ENCODE assay signal across 26 mouse cellular contexts in the genomic region with DNA sequence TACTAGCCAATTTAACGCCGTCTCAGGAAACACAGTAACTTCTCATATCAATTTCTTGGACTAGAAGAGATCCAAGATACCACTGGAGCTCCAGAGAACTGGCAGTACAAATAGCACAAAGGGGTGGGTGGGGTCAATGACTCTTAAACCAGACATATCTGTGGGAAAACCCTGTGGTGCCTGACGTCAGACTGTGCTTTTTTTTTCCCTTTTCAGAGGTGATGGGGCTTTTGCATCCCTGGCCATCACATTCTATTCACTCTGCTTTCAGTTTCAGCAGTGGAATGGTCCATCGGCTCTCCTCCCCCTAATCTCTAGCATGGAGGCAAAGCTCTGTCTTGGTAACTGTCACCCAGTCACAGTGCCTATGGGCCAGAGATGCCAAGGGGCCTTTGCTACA.
"Had no signal": no experiment of that assay in that cellular context is flagged by ENCODE, and none has a peak within 500 bp of the region (broad histone marks: within the 10 kb centered on the region; RNA-seq: fewer than 3 reads in every experiment).

No protein-coding gene starts in this region.

- ATAC-seq: forebrain, embryonic 13.5 days; forebrain, embryonic 14.5 days; forebrain, embryonic 15.5 days; forebrain, embryonic 16.5 days; forebrain, postnatal 0 days had no signal

- H3K27ac ChIP-seq: embryonic facial prominence, embryonic 10.5 days; embryonic facial prominence, embryonic 12.5 days; embryonic facial prominence, embryonic 13.5 days; embryonic facial prominence, embryonic 15.5 days; forebrain, embryonic 10.5 days; forebrain, embryonic 12.5 days; forebrain, embryonic 13.5 days; forebrain, embryonic 15.5 days; gastrocnemius, adult 2 months; heart, adult 2 months had no signal

- H3K4me2 ChIP-seq: embryonic facial prominence, embryonic 12.5 days; embryonic facial prominence, embryonic 13.5 days; embryonic facial prominence, embryonic 15.5 days; forebrain, embryonic 12.5 days; forebrain, embryonic 13.5 days; forebrain, embryonic 15.5 days had no signal

- H3K36me3 ChIP-seq: embryonic facial prominence, embryonic 10.5 days; embryonic facial prominence, embryonic 12.5 days; embryonic facial prominence, embryonic 13.5 days; embryonic facial prominence, embryonic 15.5 days; forebrain, embryonic 10.5 days; forebrain, embryonic 12.5 days; forebrain, embryonic 15.5 days had no signal

- H3K4me3 ChIP-seq: embryonic facial prominence, embryonic 10.5 days; embryonic facial prominence, embryonic 12.5 days; embryonic facial prominence, embryonic 13.5 days; embryonic facial prominence, embryonic 15.5 days; erythroblast, embryonic 14.5 days; forebrain, embryonic 10.5 days; forebrain, embryonic 12.5 days; forebrain, embryonic 13.5 days; forebrain, embryonic 15.5 days; gastrocnemius, adult 2 months; heart, adult 2 months had no signal

- H3K9me3 ChIP-seq: embryonic facial prominence, embryonic 10.5 days; embryonic facial prominence, embryonic 12.5 days; embryonic facial prominence, embryonic 13.5 days; embryonic facial prominence, embryonic 15.5 days; forebrain, embryonic 10.5 days; forebrain, embryonic 12.5 days; forebrain, embryonic 13.5 days; forebrain, embryonic 15.5 days had no signal

- DNase-seq: cerebellum, adult 9-10 months; cerebellum, postnatal 10 days; cerebellum, postnatal 14 days; cerebellum, postnatal 25 days; cerebellum, postnatal 36 days; embryo, embryonic 11 days; forebrain, postnatal 0 days; gastrocnemius, adult 2 months; gastrocnemius, postnatal 10 days; gastrocnemius, postnatal 14 days; gastrocnemius, postnatal 25 days; gastrocnemius, postnatal 36 days; heart, adult 11 months; heart, adult 18-20 months; heart, adult 2 months had no signal

- H3K27me3 ChIP-seq: forebrain, embryonic 13.5 days; forebrain, embryonic 15.5 days had no signal

- H3K4me1 ChIP-seq: embryonic facial prominence, embryonic 10.5 days; embryonic facial prominence, embryonic 12.5 days; embryonic facial prominence, embryonic 13.5 days; embryonic facial prominence, embryonic 15.5 days; forebrain, embryonic 10.5 days; forebrain, embryonic 12.5 days; forebrain, embryonic 13.5 days; forebrain, embryonic 15.5 days had no signal

- H3K9ac ChIP-seq: embryonic facial prominence, embryonic 12.5 days; embryonic facial prominence, embryonic 13.5 days; embryonic facial prominence, embryonic 15.5 days; forebrain, embryonic 12.5 days; forebrain, embryonic 13.5 days; forebrain, embryonic 15.5 days; forebrain, postnatal 0 days had no signal
